ENCODE assay signal across 9 mouse cellular contexts in genomic region chr7:45856950-45857901, GRCm38 (mm10). TPM values are rescaled to one million over a fixed set of nuclear protein-coding genes. Genes with fewer than 3 reads are reported as not detected.
DNase-seq lines count a peak whose midpoint lies in the region; ATAC-seq and TF ChIP-seq lines count a peak whose summit lies in the region.
"Had no signal": no experiment of that assay in that cellular context is flagged by ENCODE, and none has a peak within 500 bp of the region (broad histone marks: within the 10 kb centered on the region; RNA-seq: fewer than 3 reads in every experiment).

No protein-coding gene starts in this region.

- peak; percentile 46; the same call in 1 of the 2 replicates for ATAC-seq in hindbrain, embryonic 16.5 days
- ATAC-seq: Patski had no signal

- TF ChIP-seq CTCF in kidney, adult 2 months (conservative IDR thresholded peaks at IDR 0.05; ENCODE audit: insufficient read depth, insufficient read length, low read depth, low read length): no peak
- no peak for TF ChIP-seq CTCF in cortical plate, adult 2 months (IDR thresholded peaks at IDR 0.05; ENCODE audit: extremely low read depth, insufficient read depth, low read length)
- no peak for TF ChIP-seq CTCF in testis, adult 2 months (IDR thresholded peaks at IDR 0.05; ENCODE audit: control insufficient read depth, insufficient read depth, insufficient replicate concordance, low read depth, low read length)

- no peaks in the 10 kb centered on the region for H3K27me3 ChIP-seq in kidney, adult 2 months (replicated peaks; ENCODE audit: control insufficient read depth, insufficient read depth, low read length)
- peaks cover 17% of the 10 kb centered on the region for H3K27me3 ChIP-seq in hindbrain, embryonic 16.5 days (replicated peaks; ENCODE audit: control insufficient read depth, insufficient read depth, low read length)
- H3K27me3 ChIP-seq in testis, adult 2 months (ENCODE audit: control insufficient read depth, insufficient read depth, low read length): no peaks in the 10 kb centered on the region

- no peak for TF ChIP-seq POLR2A in kidney, adult 2 months (IDR thresholded peaks at IDR 0.05; ENCODE audit: low read depth, low read length)
- TF ChIP-seq POLR2A in cortical plate, adult 2 months (IDR thresholded peaks at IDR 0.05; ENCODE audit: extremely low read depth, insufficient read depth, low read length): no peak
- TF ChIP-seq POLR2A in testis, adult 2 months (IDR thresholded peaks at IDR 0.05; ENCODE audit: control insufficient read depth, low read depth, low read length): 0 out of 2 replicates have a peak, but pooled peaks have one; percentile 20

- H3K4me1 ChIP-seq in kidney, adult 2 months (ENCODE audit: control insufficient read depth, insufficient read depth, low read length): no peaks in the 10 kb centered on the region
- H3K4me1 ChIP-seq in cortical plate, adult 2 months (ENCODE audit: control insufficient read depth, insufficient read depth, low read length): no peaks in the 10 kb centered on the region
- peaks cover 8% of the 10 kb centered on the region for H3K4me1 ChIP-seq in hindbrain, embryonic 16.5 days (ENCODE audit: control insufficient read depth, insufficient read depth, low read depth, low read length)
- H3K4me1 ChIP-seq in testis, adult 2 months (ENCODE audit: control insufficient read depth, insufficient read depth, low read length): peaks cover 21% of the 10 kb centered on the region

- peak overlapping the region; percentile 15; the same call in 1 of the 2 replicates for H3K9ac ChIP-seq in hindbrain, embryonic 16.5 days (ENCODE audit: low read depth, low read length)

- H3K36me3 ChIP-seq in kidney, adult 2 months (ENCODE audit: control insufficient read depth, insufficient read depth, low read length): no peaks in the 10 kb centered on the region
- H3K36me3 ChIP-seq in hindbrain, embryonic 16.5 days (ENCODE audit: control insufficient read depth, insufficient read depth, low read length): no peaks in the 10 kb centered on the region; the same call in 1 of the 2 replicates
- no peaks in the 10 kb centered on the region for H3K36me3 ChIP-seq in testis, adult 2 months (ENCODE audit: control insufficient read depth, insufficient read depth, low read length)

- peak overlapping the region; percentile 52 for H3K4me2 ChIP-seq in hindbrain, embryonic 16.5 days (ENCODE audit: low read length)

- DNase-seq in kidney, adult 2 months: no peak
- no peak for DNase-seq in kidney, adult 9 months
- peak; percentile 51 for DNase-seq in lung, postnatal 10 days
- DNase-seq in adrenal gland, postnatal 10 days: no peak
- no peak for DNase-seq in layer of hippocampus, adult 18-20 months (ENCODE audit: low spot score in 2 of 2)

- no peaks in the 10 kb centered on the region for H3K9me3 ChIP-seq in hindbrain, embryonic 16.5 days (ENCODE audit: control insufficient read depth, low read length)

- H3K4me3 ChIP-seq in kidney, adult 2 months (ENCODE audit: insufficient read depth, low read depth, low read length): peak overlapping the region; percentile 0; the same call in 1 of the 2 replicates
- peak overlapping the region; percentile 14 for H3K4me3 ChIP-seq in cortical plate, adult 2 months (ENCODE audit: insufficient read depth, low read length)
- peak overlapping the region; percentile 29 for H3K4me3 ChIP-seq in hindbrain, embryonic 16.5 days (ENCODE audit: low read length)
- peak overlapping the region; percentile 72 for H3K4me3 ChIP-seq in testis, adult 2 months (ENCODE audit: control insufficient read depth, low read depth, low read length)

- 10% methylated on average over 30 of the region's 30 CpGs for WGBS in kidney, adult 2 months
- WGBS in hindbrain, embryonic 16.5 days: 6% methylated on average over 30 of the region's 30 CpGs

- H3K27ac ChIP-seq in kidney, adult 2 months (ENCODE audit: insufficient read depth, low read depth, low read length): no peak overlapping the region
- no peak overlapping the region for H3K27ac ChIP-seq in cortical plate, adult 2 months (ENCODE audit: insufficient read depth, low read length)
- H3K27ac ChIP-seq in hindbrain, embryonic 16.5 days (ENCODE audit: low read depth, low read length): no peak overlapping the region
- no peak overlapping the region; the same call in 1 of the 2 replicates for H3K27ac ChIP-seq in testis, adult 2 months (ENCODE audit: control insufficient read depth, insufficient read depth, low read depth, low read length)

RNA-seq across cellular contexts. Expression of gene Kdelr1, which starts 15.3 kb away (rescaled TPM):
- 331 and 358 TPM in 2 replicates for polyA plus RNA-seq in kidney, adult 2 months (2012; rRNA removed)
- polyA plus RNA-seq in cortical plate, adult 2 months (2012; rRNA removed): 106 and 107 TPM in 2 replicates
- 54.5 and 55.7 TPM in 2 replicates for polyA plus RNA-seq in hindbrain, embryonic 16.5 days (2015; fragmentation: Nextera tagmentation; extraction: Ambion mirVana)
- polyA plus RNA-seq in testis, adult 2 months (2012; rRNA removed): 67.4 and 82.4 TPM in 2 replicates
- 100 to 1,000 TPM; 126 to 132 TPM for total RNA-seq in adrenal gland, postnatal 10 days (2021)
- total RNA-seq in layer of hippocampus, adult 18-20 months (2021): 10 to 100 TPM; 71.5 to 73.9 TPM

RNA-seq across cellular contexts. Expression of gene Grin2d, which starts 21.0 kb away (rescaled TPM):
- polyA plus RNA-seq in kidney, adult 2 months (2012; rRNA removed): 0.45 and 0.50 TPM in 2 replicates
- 9.0 and 10.0 TPM in 2 replicates for polyA plus RNA-seq in cortical plate, adult 2 months (2012; rRNA removed)
- 3.3 and 3.4 TPM in 2 replicates for polyA plus RNA-seq in hindbrain, embryonic 16.5 days (2015; fragmentation: Nextera tagmentation; extraction: Ambion mirVana)
- polyA plus RNA-seq in testis, adult 2 months (2012; rRNA removed): 21.1 and 22.3 TPM in 2 replicates
- 1 to 10 TPM in 1 of 2 experiments, under 1 TPM in 1; 0.72 to 1.2 TPM for total RNA-seq in adrenal gland, postnatal 10 days (2021)
- 10 to 100 TPM; 10.6 to 10.7 TPM for total RNA-seq in layer of hippocampus, adult 18-20 months (2021)

RNA-seq across cellular contexts. Expression of gene Grwd1, which starts 26.5 kb away (rescaled TPM):
- polyA plus RNA-seq in kidney, adult 2 months (2012; rRNA removed): 12.3 and 12.9 TPM in 2 replicates
- 15.7 and 17.5 TPM in 2 replicates for polyA plus RNA-seq in cortical plate, adult 2 months (2012; rRNA removed)
- 44.0 and 46.7 TPM in 2 replicates for polyA plus RNA-seq in hindbrain, embryonic 16.5 days (2015; fragmentation: Nextera tagmentation; extraction: Ambion mirVana)
- polyA plus RNA-seq in testis, adult 2 months (2012; rRNA removed): 11.2 and 12.1 TPM in 2 replicates
- 10 to 100 TPM; 23.7 to 27.5 TPM for total RNA-seq in adrenal gland, postnatal 10 days (2021)
- total RNA-seq in layer of hippocampus, adult 18-20 months (2021): 10 to 100 TPM; 20.6 to 22.5 TPM

RNA-seq across cellular contexts. Expression of gene Kcnj14, which starts 32.6 kb away (rescaled TPM):
- polyA plus RNA-seq in kidney, adult 2 months (2012; rRNA removed): 0.28 and 0.31 TPM in 2 replicates
- 1.8 and 2.6 TPM in 2 replicates for polyA plus RNA-seq in cortical plate, adult 2 months (2012; rRNA removed)
- polyA plus RNA-seq in hindbrain, embryonic 16.5 days (2015; fragmentation: Nextera tagmentation; extraction: Ambion mirVana): 1.2 TPM in 2 replicates
- polyA plus RNA-seq in testis, adult 2 months (2012; rRNA removed): 0.06 and 0.11 TPM in 2 replicates
- total RNA-seq in adrenal gland, postnatal 10 days (2021): under 1 TPM; 0.24 to 0.51 TPM
- total RNA-seq in layer of hippocampus, adult 18-20 months (2021): 1 to 10 TPM; 1.4 to 2.4 TPM

RNA-seq across cellular contexts. Expression of gene Syngr4, which starts 39.3 kb away (rescaled TPM):
- polyA plus RNA-seq in kidney, adult 2 months (2012; rRNA removed): 0.19 and 0.50 TPM in 2 replicates
- polyA plus RNA-seq in cortical plate, adult 2 months (2012; rRNA removed): 0.31 TPM in 1 of 2 replicates, not detected in the other
- polyA plus RNA-seq in hindbrain, embryonic 16.5 days (2015; fragmentation: Nextera tagmentation; extraction: Ambion mirVana): 0.22 TPM in 1 of 2 replicates, not detected in the other
- 758 and 764 TPM in 2 replicates for polyA plus RNA-seq in testis, adult 2 months (2012; rRNA removed)
- total RNA-seq in adrenal gland, postnatal 10 days (2021): under 1 TPM in 1 of 2 experiments, not detected in 1; 0.30 TPM
- total RNA-seq in layer of hippocampus, adult 18-20 months (2021): not detected

Comparison
In these comparisons a context has a peak if more than half of its experiments do, and no peak if none do; other contexts are left out.
1. H3K4me3 ChIP-seq: peak in every context shown above with its lines; median percentile 72 in testis, adult 2 months; 29 in hindbrain, embryonic 16.5 days; 14 in cortical plate, adult 2 months; 0 in kidney, adult 2 months.